Mouse (Mus musculus) neural tube, embryonic 11.5 days (tissue): ENCODE measurements around the gene Cdk19. TPM values are rescaled to one million over a fixed set of nuclear protein-coding genes. Genes with fewer than 3 reads are reported as not detected.

Experiments
- ATAC-seq: fragments of 200-750 bp; cut with Nextera tagmentation; 2 replicates; pipeline ENCODE4 v1.8.0; 2017; ENCODE audit warnings: moderate number of reproducible peaks, mild to moderate bottlenecking, moderate TSS enrichment, moderate library complexity; ENCODE audit not compliant: insufficient read depth, low FRiP score, low TSS enrichment
- DNase-seq: peaks from one replicate; pipeline ENCODE4 v3.0.0-alpha.2; 2015; ENCODE audit warnings: low spot score
- H3K27ac ChIP-seq: fragments of 300-500 bp; sonication (generic); 2 replicates; pipeline ENCODE4 v1.5.1; 2014; ENCODE audit warnings: low read depth, mild to moderate bottlenecking, low read length
- H3K27me3 ChIP-seq: fragments of 300-500 bp; sonication (generic); 2 replicates; pipeline ENCODE4 v1.6.1; 2014; ENCODE audit warnings: mild to moderate bottlenecking, low read length, mixed read lengths; ENCODE audit not compliant: control insufficient read depth, insufficient read depth
- H3K36me3 ChIP-seq: fragments of 300-500 bp; sonication (generic); 2 replicates; pipeline ENCODE4 v1.6.1; 2014; ENCODE audit warnings: mild to moderate bottlenecking, low read length, moderate library complexity, mixed read lengths; ENCODE audit not compliant: control insufficient read depth, insufficient read depth
- H3K4me1 ChIP-seq: fragments of 300-500 bp; sonication (generic); 2 replicates; pipeline ENCODE4 v1.6.1; 2014; ENCODE audit warnings: low read length, mixed read lengths; ENCODE audit not compliant: control insufficient read depth, insufficient read depth
- H3K4me2 ChIP-seq: fragments of 300-500 bp; sonication (generic); 2 replicates; pipeline ENCODE4 v1.6.1; 2014; ENCODE audit warnings: low read depth, mild to moderate bottlenecking, moderate library complexity
- H3K4me3 ChIP-seq: fragments of 300-500 bp; sonication (generic); 2 replicates; pipeline ENCODE4 v1.5.1; 2014; ENCODE audit warnings: low read depth, low read length
- H3K9ac ChIP-seq: fragments of 300-500 bp; sonication (generic); 2 replicates; pipeline ENCODE4 v1.6.1; 2014; ENCODE audit warnings: mild to moderate bottlenecking, low read length
- H3K9me3 ChIP-seq: fragments of 300-500 bp; sonication (generic); 2 replicates; pipeline ENCODE4 v1.6.1; 2016; ENCODE audit warnings: low read length; ENCODE audit not compliant: control insufficient read depth
- WGBS: fragments of 180-500 bp; shearing (Covaris S2); extraction: QIAGEN DNeasy Blood & Tissue Kit; methylation state at CpG from one replicate; pipeline ENCODE4 v1.1.7; 2014; 5-methylcytosine and 5-hydroxymethylcytosine counted together
- polyA plus RNA-seq: library from polyadenylated mRNA; unstranded; fragments of >200 nt; fragmentation: Nextera tagmentation; extraction: Ambion mirVana; gene quantifications from 2 replicates; pipeline ENCODE4 v1.2.1, GENCODE M21; 2014

Cdk19 gene
- polyA plus RNA-seq, 1 experiment from 2014 or later = 8.2 TPM

GRCm38 (mm10) chr10:40516421-40516820 lies 177.1 kb downstream of the Cdk19 start:
- H3K9me3 ChIP-seq = no peaks in the 10 kb centered on the region
- ATAC-seq = no peak
- no peak overlapping the region for H3K27ac ChIP-seq
- no peak for DNase-seq
- peaks cover 5% of the 10 kb centered on the region for H3K4me1 ChIP-seq
- no peaks in the 10 kb centered on the region for H3K27me3 ChIP-seq
- no peak overlapping the region for H3K4me3 ChIP-seq
- H3K4me2 ChIP-seq = no peak overlapping the region
- no peak overlapping the region for H3K9ac ChIP-seq
- 47% methylated on average over 4 of the region's 4 CpGs for WGBS
- H3K36me3 ChIP-seq = no peaks in the 10 kb centered on the region

GRCm38 (mm10) chr10:40519586-40519985 lies 180.2 kb downstream of the Cdk19 start:
- no peak overlapping the region for H3K4me2 ChIP-seq
- no peak for ATAC-seq
- H3K4me1 ChIP-seq = peaks cover 7% of the 10 kb centered on the region
- no peaks in the 10 kb centered on the region for H3K9me3 ChIP-seq
- no peaks in the 10 kb centered on the region for H3K27me3 ChIP-seq
- no peak overlapping the region for H3K27ac ChIP-seq
- WGBS = 97% methylated on average over 4 of the region's 4 CpGs
- no peak overlapping the region for H3K4me3 ChIP-seq
- no peak for DNase-seq
- H3K9ac ChIP-seq = no peak overlapping the region
- no peaks in the 10 kb centered on the region for H3K36me3 ChIP-seq

- Histone ChIP-seq H3K9ac (peak overlapping the region; percentile 40), H3K27me3 (no peaks in the 10 kb centered on the region), H3K36me3 (no peaks in the 10 kb centered on the region), H3K4me3 (no peak overlapping the region), H3K27ac (0 out of 2 replicates have a peak overlapping the region, but pooled peaks have one; percentile 39), H3K9me3 (no peaks in the 10 kb centered on the region), H3K4me1 (peaks cover 7% of the 10 kb centered on the region), H3K4me2 (no peak overlapping the region)
- 7% methylated on average over 12 of the region's 12 CpGs for WGBS
- DNase-seq = peak; percentile 65
- ATAC-seq = peak; percentile 77
These were observed 182.2 kb downstream of the Cdk19 start for GRCm38 (mm10) chr10:40521579-40521978.

GRCm38 (mm10) chr10:40523312-40523975 lies 184.1 kb downstream of the Cdk19 start:
- ATAC-seq = no peak
- H3K27ac ChIP-seq = no peak overlapping the region
- H3K4me2 ChIP-seq = no peak overlapping the region
- H3K4me1 ChIP-seq = peaks cover 7% of the 10 kb centered on the region
- no peaks in the 10 kb centered on the region for H3K9me3 ChIP-seq
- 72% methylated on average over 7 of the region's 7 CpGs for WGBS
- H3K27me3 ChIP-seq = no peaks in the 10 kb centered on the region
- no peaks in the 10 kb centered on the region for H3K36me3 ChIP-seq
- no peak for DNase-seq
- H3K4me3 ChIP-seq = no peak overlapping the region
- H3K9ac ChIP-seq = no peak overlapping the region

- H3K4me1 ChIP-seq = peaks cover 7% of the 10 kb centered on the region
- no peak overlapping the region for H3K9ac ChIP-seq
- no peaks in the 10 kb centered on the region for H3K36me3 ChIP-seq
- no peak for DNase-seq
- H3K4me3 ChIP-seq = no peak overlapping the region
- H3K4me2 ChIP-seq = no peak overlapping the region
- 82% methylated on average over 9 of the region's 9 CpGs for WGBS
- H3K27me3 ChIP-seq = no peaks in the 10 kb centered on the region
- no peak overlapping the region for H3K27ac ChIP-seq
- no peaks in the 10 kb centered on the region for H3K9me3 ChIP-seq
- ATAC-seq = no peak
These were observed 184.9 kb downstream of the Cdk19 start for GRCm38 (mm10) chr10:40524032-40524806.

DNA sequence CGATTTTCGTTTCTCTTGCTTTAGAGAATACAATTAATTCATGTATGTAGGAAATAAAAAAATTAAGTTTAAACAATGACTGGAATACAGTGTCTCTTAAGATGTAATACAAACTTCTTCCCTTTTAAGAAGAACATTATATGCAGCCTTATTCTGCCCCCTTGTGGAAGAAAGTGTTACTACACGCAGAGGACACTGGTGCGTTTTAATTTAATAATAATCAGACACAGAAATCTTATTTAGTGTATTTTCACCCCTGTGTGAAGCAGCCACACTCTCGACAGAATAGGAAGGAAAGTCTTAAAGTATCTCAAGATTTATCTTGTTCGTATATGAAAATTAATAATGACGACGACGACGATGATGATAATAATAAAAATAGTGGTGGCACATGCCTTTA lies 185.6 kb downstream of the Cdk19 start:
- DNase-seq = peak; percentile 51
- Histone ChIP-seq H3K27me3 (no peaks in the 10 kb centered on the region), H3K4me2 (no peak overlapping the region), H3K4me3 (no peak overlapping the region), H3K9ac (no peak overlapping the region), H3K36me3 (no peaks in the 10 kb centered on the region), H3K9me3 (no peaks in the 10 kb centered on the region), H3K27ac (no peak overlapping the region), H3K4me1 (peaks cover 7% of the 10 kb centered on the region)
- 31% methylated on average over 10 of the region's 10 CpGs for WGBS
- no peak for ATAC-seq

DNA sequence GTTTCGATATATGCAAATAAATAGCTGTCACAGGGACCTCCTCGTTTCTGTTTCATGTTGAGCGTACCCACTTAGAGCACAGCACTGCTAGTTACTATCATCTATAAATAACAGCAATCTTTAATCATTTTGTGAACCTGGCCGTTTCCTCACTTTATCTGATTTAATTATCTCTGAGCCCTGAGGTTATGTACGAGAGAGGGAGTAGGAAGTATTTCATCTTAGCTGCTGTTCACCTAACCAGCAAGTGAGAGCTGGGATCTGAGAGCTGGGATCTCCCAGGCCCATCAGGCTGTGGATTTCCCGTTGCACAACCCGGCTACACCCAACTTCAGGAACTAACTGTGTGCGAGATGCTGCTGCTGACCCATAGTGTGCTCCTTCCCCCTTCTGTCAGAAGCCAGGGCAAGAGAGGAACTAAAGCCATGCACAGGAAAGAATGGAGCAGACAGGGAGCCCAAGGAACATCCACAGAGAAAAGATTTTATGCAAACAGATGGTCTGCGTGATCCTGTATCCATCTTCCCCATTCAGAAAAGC lies 186.3 kb downstream of the Cdk19 start:
- H3K4me2 ChIP-seq = no peak overlapping the region
- H3K9me3 ChIP-seq = no peaks in the 10 kb centered on the region
- H3K27me3 ChIP-seq = no peaks in the 10 kb centered on the region
- no peak overlapping the region for H3K9ac ChIP-seq
- WGBS = 74% methylated on average over 9 of the region's 9 CpGs
- H3K27ac ChIP-seq = no peak overlapping the region
- ATAC-seq (no peak), DNase-seq (no peak)
- peaks cover 7% of the 10 kb centered on the region for H3K4me1 ChIP-seq
- H3K36me3 ChIP-seq = no peaks in the 10 kb centered on the region
- H3K4me3 ChIP-seq = no peak overlapping the region

DNA sequence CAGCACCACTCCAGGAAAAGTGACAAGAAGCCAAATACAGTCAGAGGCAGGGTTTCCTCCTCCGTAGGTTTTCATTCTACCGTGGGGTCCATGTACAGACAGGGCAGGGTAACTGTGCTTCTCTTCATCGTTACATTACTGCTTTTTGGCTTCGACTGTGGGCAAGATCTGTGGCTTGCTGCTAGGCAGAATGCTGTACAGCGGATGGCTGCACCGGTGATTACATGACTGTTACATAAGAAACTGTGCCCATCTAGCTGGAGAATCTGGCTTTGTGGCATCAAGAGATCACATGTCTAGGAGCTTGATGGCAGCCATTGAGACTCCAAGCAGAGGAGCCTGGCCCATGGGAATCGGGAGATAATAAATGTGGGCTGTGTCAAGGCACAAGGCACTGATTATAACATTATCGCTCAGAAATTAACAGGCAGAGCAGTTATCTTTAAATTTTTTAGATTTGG lies 187.0 kb downstream of the Cdk19 start:
- no peak overlapping the region for H3K9ac ChIP-seq
- no peak overlapping the region for H3K27ac ChIP-seq
- ATAC-seq = no peak
- H3K36me3 ChIP-seq = no peaks in the 10 kb centered on the region
- H3K4me3 ChIP-seq = no peak overlapping the region
- no peaks in the 10 kb centered on the region for H3K9me3 ChIP-seq
- peaks cover 3% of the 10 kb centered on the region for H3K4me1 ChIP-seq
- no peak overlapping the region for H3K4me2 ChIP-seq
- no peak for DNase-seq
- no peaks in the 10 kb centered on the region for H3K27me3 ChIP-seq
- WGBS = 86% methylated on average over 8 of the region's 8 CpGs
